Mouse (Mus musculus) hindbrain, embryonic 14.5 days (tissue): Measurements from ENCODE around the gene Zmynd12. TPM values are rescaled to one million over a fixed set of nuclear protein-coding genes. Genes with fewer than 3 reads are reported as not detected.

Experiments
- ATAC-seq: fragments of 200-750 bp; cut with Nextera tagmentation; 2 replicates; pipeline ENCODE4 v1.8.0; 2017; ENCODE audit warnings: moderate number of reproducible peaks, mild to moderate bottlenecking, moderate TSS enrichment, moderate library complexity; ENCODE audit not compliant: low FRiP score
- DNase-seq: peaks from one replicate; pipeline ENCODE4 v3.0.0-alpha.2; 2015; ENCODE audit warnings: low spot score
- H3K27ac ChIP-seq: fragments of 300-500 bp; sonication (generic); 2 replicates; pipeline ENCODE4 v1.5.1; 2014; ENCODE audit warnings: mild to moderate bottlenecking, moderate library complexity
- H3K27me3 ChIP-seq: fragments of 300-500 bp; sonication (generic); 2 replicates; pipeline ENCODE4 v1.6.1; 2014; ENCODE audit warnings: mild to moderate bottlenecking, low read length, mixed read lengths; ENCODE audit not compliant: control insufficient read depth, insufficient read depth
- H3K36me3 ChIP-seq: fragments of 300-500 bp; sonication (generic); replicated peaks from 2 replicates; pipeline ENCODE4 v1.6.1; 2014; ENCODE audit not compliant: control insufficient read depth, insufficient read depth
- H3K4me1 ChIP-seq: fragments of 300-500 bp; sonication (generic); replicated peaks from 2 replicates; pipeline ENCODE4 v1.6.1; 2014; ENCODE audit warnings: antibody characterized with exemption, low read length, mixed read lengths; ENCODE audit not compliant: control insufficient read depth, insufficient read depth
- H3K4me2 ChIP-seq: fragments of 300-500 bp; sonication (generic); replicated peaks from 2 replicates; pipeline ENCODE4 v1.6.1; 2014; ENCODE audit warnings: mild to moderate bottlenecking, moderate library complexity
- H3K4me3 ChIP-seq: fragments of 300-500 bp; sonication (generic); replicated peaks from 2 replicates; pipeline ENCODE4 v1.5.1; 2014; ENCODE audit warnings: mild to moderate bottlenecking, low read length
- H3K9ac ChIP-seq: fragments of 300-500 bp; sonication (generic); 2 replicates; pipeline ENCODE4 v1.6.1; 2014
- H3K9me3 ChIP-seq: fragments of 300-500 bp; sonication (generic); 2 replicates; pipeline ENCODE4 v1.6.1; 2016; ENCODE audit warnings: low read length; ENCODE audit not compliant: control insufficient read depth
- WGBS: fragments of 180-500 bp; shearing (Covaris S2); extraction: QIAGEN DNeasy Blood & Tissue Kit; methylation state at CpG from one replicate; pipeline ENCODE4 v1.1.7; 2014; 5-methylcytosine and 5-hydroxymethylcytosine counted together
- polyA plus RNA-seq: library from polyadenylated mRNA; unstranded; fragments of >200 nt; fragmentation: Nextera tagmentation; extraction: Ambion mirVana; gene quantifications from 2 replicates; pipeline ENCODE4 v1.2.1, GENCODE M21; 2014

Zmynd12 gene
- polyA plus RNA-seq, 1 experiment from 2014 or later = 0.83 TPM

DNA sequence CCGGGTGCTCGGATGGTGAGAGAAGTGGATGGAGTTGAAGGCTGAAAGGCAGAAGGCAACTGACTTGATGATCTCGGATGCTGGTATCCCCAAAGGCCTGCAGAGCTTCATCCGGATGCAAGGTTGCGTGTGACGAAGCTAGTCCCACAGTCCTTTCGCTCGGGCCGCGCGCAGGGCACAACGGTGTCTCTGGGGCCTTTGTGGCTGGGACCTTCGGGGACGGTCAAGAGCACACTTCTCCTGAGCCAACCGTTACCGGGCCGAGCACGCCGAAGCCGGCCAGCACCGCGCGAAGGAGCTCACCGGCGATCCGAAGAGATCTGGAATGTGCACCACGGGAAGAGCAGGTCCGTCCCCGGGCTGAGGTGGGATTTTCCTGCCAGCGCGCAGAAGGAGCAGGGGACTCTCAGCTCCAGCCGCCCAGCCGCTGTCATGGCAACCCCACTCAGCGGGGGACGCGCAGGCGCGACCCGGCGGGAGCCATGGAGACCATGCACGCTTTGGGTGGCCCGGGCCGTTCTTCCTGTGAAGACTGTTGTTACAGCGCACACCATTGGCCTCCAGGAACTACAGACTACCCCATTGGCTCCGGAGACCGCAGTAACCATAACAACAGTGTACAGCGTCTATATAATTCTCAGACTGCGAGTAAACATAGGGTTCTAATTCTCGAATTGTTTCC, 7.4 kb upstream of the Zmynd12 start, which contains the start of gene Ccdc30:
Gene Ccdc30, minus strand, starts transcription at position 450 of the 682 bp plus-strand sequence.
- Histone ChIP-seq H3K9ac (peak within 1 kb of the TSS; percentile 63), H3K4me3 (peak within 1 kb of the TSS; percentile 59), H3K36me3 (0 out of 2 replicates have a peak, but pooled peaks cover 5% of the 10 kb centered on the region), H3K4me1 (peaks cover 16% of the 10 kb centered on the region), H3K4me2 (peak within 1 kb of the TSS; percentile 76), H3K27me3 (no peaks in the 10 kb centered on the region), H3K27ac (peak within 1 kb of the TSS; percentile 58), H3K9me3 (no peaks in the 10 kb centered on the region)
- ATAC-seq (peak; percentile 100), DNase-seq (peak; percentile 95)
- under 1% methylated on average over 49 of the region's 49 CpGs for WGBS

GRCm38 (mm10) chr4:119417270-119417669, 5.3 kb upstream of the Zmynd12 start:
- 87% methylated on average over 3 of the region's 3 CpGs for WGBS
- H3K9me3 ChIP-seq = no peaks in the 10 kb centered on the region
- no peak overlapping the region for H3K4me2 ChIP-seq
- no peak overlapping the region for H3K27ac ChIP-seq
- H3K4me3 ChIP-seq = no peak overlapping the region
- 0 out of 2 replicates have a peak, but pooled peaks cover 5% of the 10 kb centered on the region for H3K36me3 ChIP-seq
- DNase-seq (no peak), ATAC-seq (no peak)
- H3K4me1 ChIP-seq = peaks cover 27% of the 10 kb centered on the region
- no peak overlapping the region for H3K9ac ChIP-seq
- no peaks in the 10 kb centered on the region for H3K27me3 ChIP-seq

GRCm38 (mm10) chr4:119417894-119418293, 4.7 kb upstream of the Zmynd12 start:
- Histone ChIP-seq H3K9ac (no peak overlapping the region), H3K4me1 (peaks cover 23% of the 10 kb centered on the region), H3K9me3 (no peaks in the 10 kb centered on the region), H3K27ac (no peak overlapping the region), H3K4me2 (no peak overlapping the region), H3K27me3 (no peaks in the 10 kb centered on the region), H3K4me3 (no peak overlapping the region), H3K36me3 (0 out of 2 replicates have a peak, but pooled peaks cover 5% of the 10 kb centered on the region)
- ATAC-seq (no peak), DNase-seq (no peak)
- over 99% methylated on average over 3 of the region's 3 CpGs for WGBS

DNA sequence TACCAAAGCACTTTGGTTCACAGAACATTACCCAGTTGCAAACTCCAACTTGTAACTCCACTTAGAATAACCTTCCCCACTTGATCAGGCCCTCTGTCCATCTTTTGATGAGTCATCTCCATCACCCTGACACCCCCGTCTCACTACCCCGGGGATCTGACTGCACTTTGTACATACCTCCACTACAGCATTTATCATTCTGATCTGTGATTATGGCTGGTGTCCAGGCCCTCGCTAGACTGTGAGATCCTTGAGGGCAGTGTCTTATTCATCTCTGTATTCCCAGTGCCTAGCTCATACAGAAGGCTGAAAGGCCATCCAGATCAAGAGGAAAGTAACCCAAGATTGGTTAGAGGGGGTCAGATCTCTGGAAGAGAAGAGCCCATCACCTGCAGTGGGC, 1.4 kb upstream of the Zmynd12 start:
- Histone ChIP-seq H3K27ac (no peak overlapping the region), H3K36me3 (0 out of 2 replicates have a peak, but pooled peaks cover 5% of the 10 kb centered on the region), H3K4me1 (peaks cover 16% of the 10 kb centered on the region), H3K9me3 (no peaks in the 10 kb centered on the region), H3K9ac (peak overlapping the region; percentile 79), H3K4me2 (peak overlapping the region; percentile 78), H3K4me3 (peak overlapping the region; percentile 61), H3K27me3 (no peaks in the 10 kb centered on the region)
- WGBS = 69% methylated on average over 3 of the region's 3 CpGs
- ATAC-seq = no peak
- no peak for DNase-seq

DNA sequence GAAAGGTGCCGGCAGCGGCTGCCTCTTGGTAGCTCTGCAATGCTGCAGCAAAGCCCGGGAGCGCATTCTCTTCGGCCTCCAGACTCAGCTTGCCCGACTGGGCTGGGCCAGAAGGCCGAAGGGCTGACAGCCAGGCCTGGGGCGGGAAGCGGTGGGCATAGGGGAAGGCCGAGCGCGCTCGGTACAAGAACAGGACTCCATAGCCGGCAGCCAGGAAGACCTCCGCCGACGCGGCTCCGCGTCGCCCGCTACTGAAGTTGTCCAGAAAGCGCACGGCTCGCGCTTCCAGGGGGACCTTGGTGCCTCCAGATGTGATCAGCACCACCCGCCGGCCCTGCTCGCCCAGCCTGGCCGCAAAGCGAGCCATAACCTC, 707 bp upstream of the Zmynd12 start:
- Histone ChIP-seq H3K4me1 (peaks cover 16% of the 10 kb centered on the region), H3K36me3 (0 out of 2 replicates have a peak, but pooled peaks cover 5% of the 10 kb centered on the region), H3K4me3 (peak overlapping the region; percentile 61), H3K9me3 (no peaks in the 10 kb centered on the region), H3K27me3 (no peaks in the 10 kb centered on the region), H3K9ac (peak overlapping the region; percentile 79), H3K4me2 (peak overlapping the region; percentile 78), H3K27ac (peak overlapping the region; percentile 95)
- peak; percentile 27 for DNase-seq
- 0% methylated on average over 26 of the region's 31 CpGs for WGBS
- ATAC-seq = peak; percentile 64; the same call in 1 of the 2 replicates

DNA sequence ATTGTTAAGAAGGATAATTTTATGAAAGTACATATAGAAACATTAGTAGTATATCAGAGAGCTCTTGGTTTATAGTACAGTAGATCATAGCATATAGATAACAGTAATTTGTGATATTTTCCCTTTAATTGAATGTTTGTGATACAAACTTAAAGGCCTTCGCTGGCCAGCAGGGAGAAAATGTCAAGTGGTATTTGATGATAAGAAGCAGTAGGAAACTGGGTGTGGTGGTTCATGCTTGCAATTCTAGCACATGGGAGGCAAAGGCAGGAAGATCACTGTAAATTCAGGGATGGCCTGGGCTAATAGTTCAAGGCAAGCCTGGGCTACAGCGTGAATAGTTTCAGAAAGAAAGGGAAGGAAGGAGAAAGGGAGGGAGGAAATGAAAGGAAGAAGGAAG, 2.5 kb downstream of the Zmynd12 start:
- no peak overlapping the region for H3K4me2 ChIP-seq
- H3K9ac ChIP-seq = no peak overlapping the region
- WGBS = 94% methylated on average over 2 of the region's 2 CpGs
- H3K9me3 ChIP-seq = no peaks in the 10 kb centered on the region
- no peak overlapping the region for H3K4me3 ChIP-seq
- peaks cover 16% of the 10 kb centered on the region for H3K4me1 ChIP-seq
- H3K36me3 ChIP-seq = no peaks in the 10 kb centered on the region
- no peak overlapping the region for H3K27ac ChIP-seq
- H3K27me3 ChIP-seq = no peaks in the 10 kb centered on the region
- ATAC-seq = no peak
- no peak for DNase-seq

- 52% methylated on average over 2 of the region's 2 CpGs for whole genome bisulfite sequencing
Measured at GRCm38 (mm10) chr4:119425601-119426000, 3.0 kb downstream of the Zmynd12 start.

DNA sequence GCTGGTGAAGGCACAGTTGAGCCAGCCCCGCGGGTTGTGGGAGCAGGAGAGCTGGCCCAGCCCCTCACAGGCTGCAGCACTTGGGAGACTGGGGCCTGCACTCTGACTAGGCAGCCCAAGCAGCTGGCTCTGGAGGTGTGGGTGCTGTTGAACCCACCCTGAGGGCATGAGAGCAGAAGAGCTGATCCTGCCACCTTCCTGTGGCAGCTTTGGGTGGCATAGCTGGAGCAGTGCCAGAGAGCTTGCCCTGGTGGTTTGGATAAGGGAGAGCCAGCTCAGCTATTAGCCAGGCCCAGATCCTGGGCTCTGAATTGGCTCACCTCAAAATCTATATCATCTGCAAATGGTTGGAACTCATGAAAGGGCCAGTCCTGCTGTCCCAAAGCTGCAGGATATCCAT, 5.1 kb downstream of the Zmynd12 start:
- H3K9me3 ChIP-seq = no peaks in the 10 kb centered on the region
- no peak for DNase-seq
- no peak overlapping the region for H3K9ac ChIP-seq
- H3K4me3 ChIP-seq = no peak overlapping the region
- H3K27me3 ChIP-seq = no peaks in the 10 kb centered on the region
- no peaks in the 10 kb centered on the region for H3K36me3 ChIP-seq
- no peak for ATAC-seq
- 0 out of 2 replicates have a peak, but pooled peaks cover 5% of the 10 kb centered on the region for H3K4me1 ChIP-seq
- H3K27ac ChIP-seq = no peak overlapping the region
- H3K4me2 ChIP-seq = no peak overlapping the region
- WGBS = 61% methylated on average over 2 of the region's 2 CpGs

More at GRCm38 (mm10) chr4:119425601-119426000, 3.0 kb downstream of the Zmynd12 start:
- Histone ChIP-seq H3K4me3 (no peak overlapping the region), H3K4me2 (no peak overlapping the region), H3K36me3 (no peaks in the 10 kb centered on the region), H3K9ac (no peak overlapping the region), H3K9me3 (no peaks in the 10 kb centered on the region), H3K27me3 (no peaks in the 10 kb centered on the region), H3K27ac (no peak overlapping the region), H3K4me1 (peaks cover 15% of the 10 kb centered on the region)
- ATAC-seq = no peak
- no peak for DNase-seq

DNA sequence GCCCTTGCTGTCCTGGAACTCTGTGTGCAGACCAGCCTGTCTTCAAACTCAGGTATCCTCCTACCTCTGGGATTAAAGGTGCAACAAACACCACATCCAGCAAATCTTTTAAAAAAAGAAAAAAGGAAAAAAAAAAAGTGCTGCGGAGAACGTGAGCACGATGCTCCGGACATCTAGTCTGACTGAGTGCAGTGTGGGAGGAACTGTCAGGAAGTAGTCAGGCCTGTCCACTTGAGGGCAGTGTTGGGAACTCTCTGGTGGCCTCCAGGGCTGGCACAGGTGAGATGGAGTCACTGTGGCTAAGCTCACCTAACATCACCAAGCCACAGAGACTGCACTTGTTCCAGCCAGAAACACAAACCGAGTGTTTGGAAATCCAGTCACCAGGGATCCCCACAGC, 8.1 kb downstream of the Zmynd12 start:
- 22% methylated on average over 5 of the region's 5 CpGs for WGBS
- Histone ChIP-seq H3K4me2 (no peak overlapping the region), H3K27ac (no peak overlapping the region), H3K9ac (no peak overlapping the region), H3K4me1 (no peaks in the 10 kb centered on the region), H3K27me3 (no peaks in the 10 kb centered on the region), H3K4me3 (no peak overlapping the region), H3K36me3 (no peaks in the 10 kb centered on the region), H3K9me3 (0 out of 2 replicates have a peak, but pooled peaks cover 3% of the 10 kb centered on the region)
- DNase-seq (no peak), ATAC-seq (no peak)
